In genomic region chr11:120343519-120344309, GRCm38 (mm10) we compare ENCODE assay signal across 9 mouse cellular contexts. TPM values are rescaled to one million over a fixed set of nuclear protein-coding genes. Genes with fewer than 3 reads are reported as not detected.
DNase-seq lines count a peak whose midpoint lies in the region; ATAC-seq and TF ChIP-seq lines count a peak whose summit lies in the region.
"Had no signal": no experiment of that assay in that cellular context is flagged by ENCODE, and none has a peak within 500 bp of the region (broad histone marks: within the 10 kb centered on the region; RNA-seq: fewer than 3 reads in every experiment).

No protein-coding gene starts in this region.

- peaks cover 5% of the 10 kb centered on the region for H3K4me1 ChIP-seq in heart, embryonic 13.5 days
- H3K4me1 ChIP-seq in CH12.LX (ENCODE audit: control insufficient read depth in 1 of 2, insufficient read depth in 2 of 2) = peaks cover 16 to 17% of the 10 kb centered on the region in 2 experiments
- peaks cover 4% of the 10 kb centered on the region; the same call in 1 of the 2 replicates for H3K4me1 ChIP-seq in forebrain, embryonic 14.5 days (ENCODE audit: control insufficient read depth, insufficient read depth, low read length)
- H3K4me1 ChIP-seq in liver, embryonic 12.5 days = peaks cover 36% of the 10 kb centered on the region

- no peaks in the 10 kb centered on the region for H3K27me3 ChIP-seq in heart, embryonic 13.5 days (replicated peaks)
- no peaks in the 10 kb centered on the region for H3K27me3 ChIP-seq in CH12.LX (replicated peaks)
- no peaks in the 10 kb centered on the region for H3K27me3 ChIP-seq in forebrain, embryonic 14.5 days (replicated peaks; ENCODE audit: control insufficient read depth, insufficient read depth, low read length)
- no peaks in the 10 kb centered on the region for H3K27me3 ChIP-seq in liver, embryonic 12.5 days (replicated peaks)

- no peak for TF ChIP-seq RAD21 in CH12.LX (IDR thresholded peaks at IDR 0.05; ENCODE audit: low read depth, low read length)

- no peak for TF ChIP-seq EP300 in CH12.LX (IDR thresholded peaks at IDR 0.05; ENCODE audit: low read length)

- H3K36me3 ChIP-seq in heart, embryonic 13.5 days = peaks cover 21% of the 10 kb centered on the region
- H3K36me3 ChIP-seq in CH12.LX (replicated peaks in 1 of 2; ENCODE audit: control insufficient read depth in 1 of 2, insufficient read depth in 1 of 2, low read length in 1 of 2) = peaks cover 18 to 22% of the 10 kb centered on the region in 2 experiments
- H3K36me3 ChIP-seq in forebrain, embryonic 14.5 days (ENCODE audit: control insufficient read depth, insufficient read depth, low read length) = peaks cover 23% of the 10 kb centered on the region
- H3K36me3 ChIP-seq in liver, embryonic 12.5 days = peaks cover 16% of the 10 kb centered on the region

- intact Hi-C loops in heart, postnatal 25 days (cut with DNase I) = no loop called here

- H3K4me3 ChIP-seq in heart, embryonic 13.5 days = no peak overlapping the region
- no peak overlapping the region for H3K4me3 ChIP-seq in CH12.LX (replicated peaks in 1 of 3; ENCODE audit: low read depth in 2 of 3, low read length in 2 of 3, poor library complexity in 1 of 3)
- no peak overlapping the region for H3K4me3 ChIP-seq in forebrain, embryonic 14.5 days (ENCODE audit: low read depth, low read length)
- H3K4me3 ChIP-seq in liver, embryonic 12.5 days = no peak overlapping the region

- peak overlapping the region; percentile 79 for H3K27ac ChIP-seq in heart, embryonic 13.5 days (replicated peaks)
- H3K27ac ChIP-seq in CH12.LX (ENCODE audit: insufficient read depth, low read depth) = no peak overlapping the region
- 0 out of 2 replicates have a peak overlapping the region, but pooled peaks have one; percentile 22 for H3K27ac ChIP-seq in forebrain, embryonic 14.5 days (ENCODE audit: low read depth, low read length)
- H3K27ac ChIP-seq in liver, embryonic 12.5 days = peak overlapping the region; percentile 27

- no peak for TF ChIP-seq CTCF in CH12.LX (conservative IDR thresholded peaks at IDR 0.05 in 1 of 2, IDR thresholded peaks at IDR 0.05 in 1 of 2; ENCODE audit: low read depth in 2 of 2, low read length in 2 of 2)

- in situ Hi-C loops in CH12.LX (cut with MboI; ENCODE audit: low pct_ligation_motif_present, low pct_unique_long_range_greater_than_20kb, low sequenced_read_pairs) = no loop called here

- H3K9ac ChIP-seq in heart, embryonic 13.5 days = no peak overlapping the region
- no peak overlapping the region for H3K9ac ChIP-seq in CH12.LX (ENCODE audit: insufficient read depth, low read depth)
- H3K9ac ChIP-seq in forebrain, embryonic 14.5 days (ENCODE audit: low read length) = no peak overlapping the region
- H3K9ac ChIP-seq in liver, embryonic 12.5 days = no peak overlapping the region

- H3K4me2 ChIP-seq in heart, embryonic 13.5 days = no peak overlapping the region
- no peak overlapping the region for H3K4me2 ChIP-seq in CH12.LX (ENCODE audit: insufficient read depth, low read depth, poor library complexity, severe bottlenecking)
- H3K4me2 ChIP-seq in forebrain, embryonic 14.5 days (ENCODE audit: low read length) = no peak overlapping the region
- no peak overlapping the region for H3K4me2 ChIP-seq in liver, embryonic 12.5 days

- WGBS in heart, embryonic 13.5 days = 49% methylated on average over 5 of the region's 5 CpGs
- WGBS in forebrain, embryonic 14.5 days = 84% methylated on average over 5 of the region's 5 CpGs
- 59% methylated on average over 5 of the region's 5 CpGs for WGBS in liver, embryonic 12.5 days (ENCODE audit: insufficient replicate concordance)

- H3K9me3 ChIP-seq in heart, embryonic 13.5 days = no peaks in the 10 kb centered on the region
- no peaks in the 10 kb centered on the region for H3K9me3 ChIP-seq in CH12.LX (replicated peaks; ENCODE audit: low read length)
- no peaks in the 10 kb centered on the region for H3K9me3 ChIP-seq in forebrain, embryonic 14.5 days (replicated peaks; ENCODE audit: control insufficient read depth, low read length)
- no peaks in the 10 kb centered on the region for H3K9me3 ChIP-seq in liver, embryonic 12.5 days (replicated peaks)

- H3K79me2 ChIP-seq in CH12.LX (replicated peaks; ENCODE audit: control insufficient read depth, extremely low read depth, insufficient read depth, poor library complexity, severe bottlenecking) = peaks cover 17% of the 10 kb centered on the region

- peak; percentile 53; the same call in 1 of the 2 replicates for TF ChIP-seq POLR2A in CH12.LX (IDR thresholded peaks at IDR 0.05; ENCODE audit: low read depth, low read length)

- DNase-seq in heart, postnatal 25 days (ENCODE audit: low spot score) = no peak
- no peak for DNase-seq in CH12.LX (ENCODE audit: extremely low read depth)
- no peak for DNase-seq in forebrain, embryonic 14.5 days (ENCODE audit: low spot score)
- no peak for DNase-seq in adrenal gland, postnatal 10 days
- no peak for DNase-seq in cerebellum, adult 11 months
- no peak for DNase-seq in cerebellum, postnatal 25 days

- dilution Hi-C loops in CH12.LX (cut with MboI; ENCODE audit: extremely low pct_ligation_motif_present, extremely low pct_unique_long_range_greater_than_20kb, low sequenced_read_pairs) = no loop called here

- no peak for ATAC-seq in heart, embryonic 13.5 days (ENCODE audit: extremely low read depth, insufficient number of reproducible peaks, low FRiP score, low TSS enrichment)
- ATAC-seq in forebrain, embryonic 14.5 days = no peak
- no peak for ATAC-seq in liver, embryonic 12.5 days

TF ChIP-seq in CH12.LX, 34 proteins besides CTCF, POLR2A, EP300 and RAD21:
- TF ChIP-seq POLR2AphosphoS2 (IDR thresholded peaks at IDR 0.05; ENCODE audit: low read depth, low read length) = no peak
- TF ChIP-seq ZMIZ1 (IDR thresholded peaks at IDR 0.05; ENCODE audit: low read depth, low read length) = peak; percentile 29
- TF ChIP-seq CHD2 (IDR thresholded peaks at IDR 0.05; ENCODE audit: low read length) = peak; percentile 33; the same call in 1 of the 2 replicates

RNA-seq across cellular contexts. Expression of gene Actg1, which starts 4.6 kb away (rescaled TPM):
- 1,234 and 1,290 TPM in 2 replicates for polyA plus RNA-seq in heart, embryonic 13.5 days (2015; fragmentation: Nextera tagmentation; extraction: Ambion mirVana)
- 100 to 1,000 TPM; 282 to 346 TPM for total RNA-seq in heart, postnatal 25 days (2021)
- 1,832 and 2,176 TPM in 2 replicates for total RNA-seq in CH12.LX (2012; rRNA removed)
- total RNA-seq in CH12.LX (2014; rRNA removed) = 2,424 and 2,484 TPM in 2 replicates
- 3,554 and 4,362 TPM in 2 replicates for polyA plus RNA-seq in CH12.LX (2012; ENCODE audit: insufficient read length, low read depth)
- polyA plus RNA-seq in forebrain, embryonic 14.5 days (2014; fragmentation: Nextera tagmentation; extraction: Ambion mirVana) = 3,852 and 3,863 TPM in 2 replicates
- 952 and 1,008 TPM in 2 replicates for polyA plus RNA-seq in liver, embryonic 12.5 days (2016; fragmentation: Nextera tagmentation; extraction: Ambion mirVana)
- total RNA-seq in adrenal gland, postnatal 10 days (2021) = 100 to 1,000 TPM; 954 to 956 TPM

RNA-seq across cellular contexts. Expression of gene Fscn2, which starts 17.6 kb away (rescaled TPM):
- polyA plus RNA-seq in heart, embryonic 13.5 days (2015; fragmentation: Nextera tagmentation; extraction: Ambion mirVana) = 0.31 and 0.50 TPM in 2 replicates
- total RNA-seq in heart, postnatal 25 days (2021) = not detected
- total RNA-seq in CH12.LX (2012; rRNA removed) (0.25 TPM in 1 of 2 replicates, not detected in the other), CH12.LX (2014; rRNA removed) (not detected in 2 replicates)
- polyA plus RNA-seq in CH12.LX (2012; ENCODE audit: insufficient read length, low read depth) = not detected in 2 replicates
- 0.75 and 1.4 TPM in 2 replicates for polyA plus RNA-seq in forebrain, embryonic 14.5 days (2014; fragmentation: Nextera tagmentation; extraction: Ambion mirVana)
- 0.16 and 0.18 TPM in 2 replicates for polyA plus RNA-seq in liver, embryonic 12.5 days (2016; fragmentation: Nextera tagmentation; extraction: Ambion mirVana)
- under 1 TPM; 0.15 to 0.45 TPM for total RNA-seq in adrenal gland, postnatal 10 days (2021)
- total RNA-seq: heart, adult 18-20 months had no signal

RNA-seq across cellular contexts. Expression of gene Faap100, which starts 34.9 kb away (rescaled TPM):
- 29.1 and 33.5 TPM in 2 replicates for polyA plus RNA-seq in heart, embryonic 13.5 days (2015; fragmentation: Nextera tagmentation; extraction: Ambion mirVana)
- 10 to 100 TPM; 15.2 to 15.3 TPM for total RNA-seq in heart, postnatal 25 days (2021)
- 17.7 and 19.6 TPM in 2 replicates for total RNA-seq in CH12.LX (2012; rRNA removed)
- 6.6 and 7.7 TPM in 2 replicates for total RNA-seq in CH12.LX (2014; rRNA removed)
- 13.1 and 14.3 TPM in 2 replicates for polyA plus RNA-seq in CH12.LX (2012; ENCODE audit: insufficient read length, low read depth)
- 51.7 and 71.1 TPM in 2 replicates for polyA plus RNA-seq in forebrain, embryonic 14.5 days (2014; fragmentation: Nextera tagmentation; extraction: Ambion mirVana)
- 12.8 and 13.1 TPM in 2 replicates for polyA plus RNA-seq in liver, embryonic 12.5 days (2016; fragmentation: Nextera tagmentation; extraction: Ambion mirVana)
- 10 to 100 TPM; 19.5 to 26.4 TPM for total RNA-seq in adrenal gland, postnatal 10 days (2021)
